Mouse (Mus musculus): ENCODE measurements around the gene Rab5b.
"Not testable (repeated sequence)": the region's sequence is repeated elsewhere in the genome, so short reads cannot be mapped to it uniquely, and the experiment has no call there.

Rab5b gene

DNA sequence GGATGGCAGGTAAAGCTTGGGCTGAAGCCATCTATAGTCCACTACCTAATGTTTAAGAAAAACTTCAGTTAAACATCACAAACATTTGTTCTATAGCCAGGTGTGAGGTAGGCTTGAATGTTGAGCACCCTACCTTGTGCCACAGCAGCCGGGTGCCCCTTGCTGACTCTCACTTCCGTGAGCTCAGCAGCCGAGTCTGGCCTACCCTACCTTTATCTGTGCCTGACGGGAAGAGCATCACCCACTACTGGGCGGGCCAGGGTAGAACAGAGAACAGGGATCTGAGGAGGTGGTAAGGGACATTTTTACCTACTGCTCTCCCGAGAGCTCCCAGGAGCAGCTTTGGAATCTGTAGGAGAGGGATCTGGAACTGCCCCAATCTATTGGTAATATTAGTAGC is 53.3 kb downstream of the Rab5b start:
- DNase-seq (ENCODE audit: low spot score in 2 of 2), result no peak

DNA sequence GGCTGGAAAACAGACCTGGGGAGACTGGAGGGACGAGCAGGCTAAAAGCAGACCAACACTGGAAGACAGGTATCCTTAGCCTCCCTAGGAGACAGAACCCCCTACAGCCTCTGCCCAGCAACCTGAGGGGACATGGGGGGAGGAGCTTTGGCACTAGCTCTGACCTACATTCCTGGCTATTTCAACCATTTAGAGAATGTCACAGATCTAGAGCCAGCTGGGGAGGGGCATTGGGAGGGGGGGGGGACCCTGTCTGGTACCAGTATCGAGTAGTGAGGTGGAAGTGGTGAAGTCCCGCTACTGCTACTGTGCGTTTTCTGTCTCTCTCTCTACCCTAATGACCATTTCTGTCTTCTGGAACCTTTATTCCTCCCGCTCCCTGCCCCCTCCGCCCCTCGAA is 54.2 kb downstream of the Rab5b start:
- DNase-seq (ENCODE audit: low spot score in 2 of 2), result no peak

DNA sequence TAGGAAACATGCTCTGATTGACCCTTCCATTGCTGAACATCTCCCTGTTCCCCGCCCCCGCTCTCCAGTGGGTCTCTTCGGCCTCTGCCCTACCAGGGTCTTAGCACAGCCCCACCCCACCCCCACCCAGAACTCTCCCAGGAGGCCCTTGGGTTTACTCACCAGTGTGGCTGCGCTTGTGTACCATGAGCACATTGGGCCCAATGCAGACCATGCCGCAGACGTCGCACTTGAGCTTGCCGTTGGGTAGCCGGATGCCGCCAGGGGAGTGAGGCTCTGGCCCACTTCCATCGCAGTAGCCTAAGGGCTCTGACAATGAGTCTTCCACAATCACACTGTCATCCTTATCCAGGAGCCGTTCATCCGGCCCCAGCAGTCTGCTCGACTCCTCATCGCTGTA is 55.2 kb downstream of the Rab5b start:
- DNase-seq (ENCODE audit: low spot score in 2 of 2), result no peak

DNA sequence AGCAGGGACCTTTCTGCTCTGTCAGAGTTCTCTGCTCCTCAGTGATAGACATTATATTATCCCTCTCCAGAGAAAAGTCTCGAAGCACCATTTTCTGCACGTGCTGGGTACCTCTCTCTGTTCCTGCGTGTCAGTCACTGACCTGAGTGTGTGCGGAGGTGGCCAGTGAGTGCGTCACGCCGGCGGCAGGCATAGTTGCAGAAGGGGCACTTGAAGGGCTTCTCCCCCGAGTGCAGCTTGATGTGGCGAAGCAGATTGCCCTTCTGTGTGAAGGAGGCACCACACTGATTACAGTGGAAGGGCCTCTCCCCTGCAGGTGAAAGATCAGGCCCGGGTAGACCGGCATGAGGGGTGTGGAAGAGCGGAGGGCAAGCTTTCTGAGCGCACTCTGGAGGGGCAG is 56.1 kb downstream of the Rab5b start:
- DNase-seq (ENCODE audit: low spot score in 2 of 2), result no peak

DNA sequence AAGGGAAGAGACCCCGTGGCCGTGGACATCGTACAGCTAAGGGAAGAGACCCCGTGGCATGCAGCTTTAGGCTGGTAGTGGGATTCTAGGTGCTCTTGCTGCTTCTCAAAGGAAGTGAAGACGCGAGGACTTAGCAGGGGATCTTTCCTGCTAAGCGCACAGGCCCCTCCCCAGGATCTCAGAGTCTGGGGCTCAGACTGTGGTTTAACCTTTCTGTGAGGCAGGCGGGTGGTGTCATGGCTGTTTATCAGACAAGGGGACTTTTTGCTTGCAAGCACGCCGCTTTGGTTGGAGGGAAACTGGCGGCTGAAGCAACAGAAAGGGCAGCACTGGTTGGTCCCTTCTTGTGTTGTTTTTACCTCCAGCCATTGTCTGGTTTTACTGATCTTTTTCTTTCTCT is 59.1 kb downstream of the Rab5b start:
- DNase-seq (ENCODE audit: low spot score in 2 of 2), result no peak

DNA sequence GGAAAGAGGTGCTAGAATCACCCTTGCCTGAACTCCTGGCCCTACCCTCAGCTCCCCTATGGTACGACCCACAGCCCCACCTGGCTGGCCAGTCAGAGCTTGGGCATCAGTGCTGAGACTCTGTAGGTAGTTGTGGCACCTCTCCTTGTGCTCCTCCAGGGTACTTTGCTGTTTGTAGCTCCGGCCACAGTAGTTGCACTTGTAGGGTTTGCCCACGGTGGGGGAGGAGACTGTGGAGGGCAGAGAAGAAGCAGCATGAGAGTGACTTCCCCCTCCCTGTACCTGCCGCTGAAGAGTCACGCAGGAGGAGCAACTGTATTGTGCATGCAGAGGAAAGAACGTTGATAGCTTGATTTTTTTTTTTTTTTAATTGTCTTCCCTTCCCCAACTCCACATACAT is 59.5 kb downstream of the Rab5b start:
- no peak for DNase-seq (ENCODE audit: low spot score in 2 of 2)

DNA sequence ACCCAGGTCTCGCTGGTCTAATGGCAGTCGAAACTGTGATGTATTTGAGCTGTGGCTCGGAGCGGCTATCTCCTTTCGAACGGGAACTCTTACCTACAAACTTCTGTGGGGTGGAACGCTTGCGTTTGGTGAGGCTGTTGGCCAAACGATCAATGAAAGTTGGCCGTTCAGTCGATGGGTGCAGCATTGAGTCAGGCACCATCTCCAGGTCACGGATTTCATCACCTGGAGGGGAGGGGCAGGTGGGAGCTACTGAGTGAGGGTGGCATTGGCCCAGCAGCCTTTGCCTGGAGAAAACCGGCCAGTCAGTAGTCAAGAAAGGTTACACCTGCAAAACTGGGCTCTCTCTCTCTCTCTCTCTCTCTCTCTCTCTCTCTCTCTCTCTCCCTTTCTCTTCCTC is 60.4 kb downstream of the Rab5b start:
- DNase-seq (ENCODE audit: low spot score in 2 of 2), result no peak

DNA sequence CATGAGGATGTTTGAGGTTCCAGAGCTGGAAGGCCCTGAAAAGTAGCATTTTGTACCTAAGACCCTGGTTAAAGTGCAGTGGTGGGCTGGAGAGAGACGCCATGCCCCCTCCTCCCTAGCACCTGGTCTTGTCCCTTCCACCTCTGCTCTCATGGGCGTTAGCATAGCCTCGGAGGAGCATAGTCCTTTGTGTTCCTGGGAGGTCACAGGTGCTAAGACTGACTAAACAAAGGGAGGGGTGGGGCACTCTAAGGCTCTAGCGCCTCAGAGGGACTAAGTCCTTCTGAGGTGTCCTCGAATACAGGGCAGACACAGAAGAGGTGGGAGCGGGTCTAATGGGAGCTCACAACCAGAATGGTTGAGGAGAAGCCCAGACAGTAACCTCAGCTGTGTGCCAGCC is 64.5 kb downstream of the Rab5b start:
- DNase-seq (ENCODE audit: low spot score in 2 of 2), result no peak

DNA sequence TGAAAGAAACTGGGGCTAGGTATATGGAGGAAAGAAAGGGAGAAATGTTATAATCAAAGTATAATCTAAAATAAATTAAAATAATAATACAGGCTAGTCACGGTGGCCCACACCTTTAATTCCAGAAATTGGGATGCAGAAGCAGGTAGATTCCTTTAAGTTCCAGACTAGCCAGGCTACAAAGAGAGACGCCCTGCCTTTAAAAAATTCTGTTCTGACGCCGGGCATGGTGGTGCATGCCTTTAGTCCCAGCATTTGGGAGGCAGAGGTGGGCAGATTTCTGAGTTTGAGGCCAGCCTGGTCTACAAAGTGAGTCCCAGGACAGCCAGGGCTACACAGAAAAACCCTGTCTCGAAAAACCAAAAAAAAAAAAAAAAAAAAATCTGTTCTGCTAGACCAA is 65.8 kb downstream of the Rab5b start:
- DNase-seq (ENCODE audit: low spot score in 2 of 2), result not testable (repeated sequence)

DNA sequence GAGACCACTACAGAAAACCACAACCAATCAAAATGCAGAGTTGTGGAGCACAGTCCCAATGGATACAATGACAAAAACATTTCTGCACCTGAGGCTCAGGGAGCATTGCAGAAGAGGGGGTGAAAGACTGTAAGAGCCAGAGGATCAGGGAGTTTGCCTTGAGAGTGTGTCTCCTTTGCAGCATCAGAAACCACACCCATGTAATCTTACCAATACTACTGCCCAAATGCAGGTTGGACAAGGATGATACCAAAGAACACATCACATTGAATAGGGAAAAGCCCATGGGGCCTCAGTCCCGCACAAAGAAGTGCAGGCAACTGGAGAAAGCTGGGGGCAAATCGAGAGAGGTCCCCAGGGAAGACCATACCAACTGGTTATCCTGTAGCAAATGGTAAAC is 66.3 kb downstream of the Rab5b start:
- no peak for DNase-seq (ENCODE audit: low spot score in 2 of 2)

DNA sequence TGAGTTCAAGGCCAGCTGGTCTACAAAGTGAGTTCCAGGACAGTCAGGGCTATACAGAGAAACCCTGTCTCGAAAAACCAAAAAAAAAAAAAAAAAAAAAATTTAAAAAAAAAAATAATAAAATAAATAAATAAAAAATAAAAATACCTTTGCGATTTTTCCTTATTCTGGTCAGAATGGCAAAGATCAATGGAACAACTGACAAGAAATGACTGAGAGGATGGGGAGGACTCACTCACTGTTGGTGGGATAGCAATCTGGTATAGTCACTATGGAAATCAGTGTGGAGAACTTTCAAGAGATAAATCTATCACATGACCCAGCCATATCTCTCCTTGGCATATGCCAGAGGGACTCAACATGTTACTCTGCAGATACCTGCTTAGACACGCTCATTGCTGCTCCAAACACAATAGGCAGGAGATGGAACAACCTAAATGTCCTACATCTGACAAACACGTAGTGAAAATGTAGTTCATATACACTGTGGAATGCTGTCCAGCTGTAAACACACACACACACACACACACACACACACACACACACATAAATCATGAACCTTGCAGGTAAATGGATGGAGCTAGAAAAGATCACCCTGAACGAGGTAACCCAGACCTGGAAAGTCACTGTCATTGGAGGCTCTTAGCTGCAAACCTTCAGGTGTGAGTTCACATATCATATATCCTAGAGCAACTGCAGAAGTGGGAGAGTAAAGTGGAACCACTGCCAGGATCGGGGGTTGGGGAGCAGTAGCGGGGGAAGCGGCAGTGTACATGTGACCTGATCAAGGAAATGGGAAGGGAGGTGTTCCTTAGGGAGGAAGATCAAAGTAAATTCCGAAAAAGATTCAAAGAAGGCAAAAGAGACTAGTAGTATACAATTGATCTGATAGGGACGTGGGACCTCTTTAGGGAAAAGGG is 68.4 kb downstream of the Rab5b start:
- DNase-seq (ENCODE audit: low spot score in 2 of 2), result no peak
